Mouse (Mus musculus) T-helper 1 cell (primary cell): ENCODE results near the gene Cep295nl.

Experiments used
- in situ Hi-C: fragments of 300-600 bp; cut with MboI, MseI; formaldehyde crosslinking; loops from one replicate; pipeline ENCODE4 v1.15.1; 2025; ENCODE audit warnings: high pct_unique_total_duplicates

Gene Cep295nl

GRCm38 (mm10) chr11:118355640-118356039 lies 13.3 kb upstream of the Cep295nl start, which contains the start of gene Timp2:
Timp2 (minus strand) TSS chr11:118355740.
- in situ Hi-C loops, result no loop called here

- in situ Hi-C loops, result no loop called here
Observed at GRCm38 (mm10) chr11:118355205-118355604, 12.9 kb upstream of the Cep295nl start.

DNA sequence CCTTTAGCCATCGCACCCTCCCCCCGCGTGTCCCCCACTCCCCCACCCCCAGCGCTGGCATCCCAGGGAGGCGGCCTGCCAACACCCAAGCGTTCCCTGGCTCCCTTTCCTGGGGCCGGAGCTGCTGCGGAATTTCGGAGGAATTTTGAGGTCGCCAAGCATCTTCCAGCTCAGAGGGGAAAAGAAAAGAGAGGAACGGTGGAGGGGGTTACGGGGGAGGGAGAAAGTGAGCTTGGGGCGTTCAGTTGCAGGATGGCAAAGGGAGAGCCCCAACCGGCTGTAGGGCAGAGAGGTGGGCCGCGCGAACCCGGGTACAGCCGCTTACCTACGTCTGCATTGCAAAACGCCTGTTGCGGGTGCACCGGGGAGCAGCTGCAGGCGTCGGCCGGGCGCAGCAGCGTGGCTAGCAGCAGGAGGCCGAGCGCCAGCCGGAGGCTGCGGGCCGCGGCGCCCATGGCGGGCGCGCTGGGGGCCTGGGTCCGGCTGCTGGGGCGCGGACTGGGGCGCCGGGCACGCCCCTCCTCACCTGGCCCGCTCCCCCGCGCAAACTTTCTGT lies 12.4 kb upstream of the Cep295nl start:
- in situ Hi-C loops, result no loop called here

DNA sequence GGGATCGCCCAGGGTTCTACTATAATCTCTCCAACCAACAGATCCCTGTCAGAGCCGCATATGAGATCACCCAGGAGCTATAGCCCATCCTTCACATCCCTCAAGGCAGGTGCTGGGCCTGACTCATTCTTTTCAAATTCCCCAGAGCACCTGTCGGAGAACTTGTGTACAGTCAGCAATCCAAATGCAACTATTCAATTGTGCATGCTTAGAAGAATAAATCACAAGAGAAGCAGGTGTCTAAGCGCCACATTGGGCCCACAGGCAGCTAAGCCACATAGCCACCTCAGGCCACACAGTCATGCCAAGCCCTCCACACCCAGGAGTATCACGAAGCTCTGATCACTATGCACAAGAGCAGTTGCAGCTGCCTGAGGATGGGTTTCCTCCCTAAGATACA lies 7.2 kb upstream of the Cep295nl start:
- in situ Hi-C loops, result loop anchor here (10.0 kb wide), 1 partner anchor 1045 kb away; no protein-coding TSS in a partner anchor

DNA sequence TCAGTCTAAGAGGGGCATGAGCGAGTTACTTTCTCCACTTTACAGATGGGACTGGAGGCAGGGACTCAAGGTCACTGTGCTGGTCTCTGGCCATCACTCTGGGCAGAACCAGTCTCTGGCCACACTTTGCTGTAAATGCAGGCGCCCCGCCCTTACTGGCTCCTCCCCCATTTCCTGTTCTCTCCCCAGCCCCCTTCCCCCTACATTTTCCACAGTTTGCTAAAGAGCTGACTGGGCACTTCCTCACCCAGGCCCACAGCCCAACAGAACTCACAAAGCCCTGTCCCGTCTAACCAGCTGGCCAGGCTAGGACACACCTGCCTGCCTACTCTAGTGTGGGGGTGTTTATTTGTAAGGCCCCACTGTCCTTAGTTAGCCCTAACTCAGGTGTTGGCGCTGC lies 6.6 kb upstream of the Cep295nl start:
- in situ Hi-C loops, result loop anchor here (10.0 kb wide), 1 partner anchor 1044 kb away; no protein-coding TSS in a partner anchor

GRCm38 (mm10) chr11:118348419-118348818 lies 6.1 kb upstream of the Cep295nl start:
- in situ Hi-C loops, result loop anchor here (10.0 kb wide), 1 partner anchor 1044 kb away; no protein-coding TSS in a partner anchor

GRCm38 (mm10) chr11:118347911-118348310 lies 5.6 kb upstream of the Cep295nl start:
- in situ Hi-C loops, result loop anchor here (10.0 kb wide), 1 partner anchor 1043 kb away; no protein-coding TSS in a partner anchor

DNA sequence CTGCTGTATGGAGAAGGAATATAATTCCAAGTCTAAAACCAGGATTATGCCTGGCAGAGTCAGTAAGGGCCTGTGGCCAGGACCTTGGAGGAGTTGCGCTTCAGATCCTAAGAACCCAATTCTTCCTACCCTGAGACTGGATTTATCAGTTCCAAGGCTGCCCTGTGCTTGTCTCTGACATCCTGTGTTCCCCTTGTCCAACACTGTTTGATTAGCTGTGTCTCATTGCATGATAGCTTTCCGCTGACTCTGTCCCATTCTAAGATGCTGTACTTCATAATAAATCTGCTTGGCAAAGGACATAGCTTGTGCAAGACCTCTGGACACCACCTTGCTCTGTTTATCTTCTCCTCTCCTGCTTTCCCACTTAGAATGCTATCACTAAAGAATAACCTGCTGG lies 5.1 kb upstream of the Cep295nl start:
- in situ Hi-C loops, result loop anchor here (10.0 kb wide), 1 partner anchor 1043 kb away; no protein-coding TSS in a partner anchor

- in situ Hi-C loops, result loop anchor here (10.0 kb wide), 1 partner anchor 1042 kb away; no protein-coding TSS in a partner anchor
Observed at GRCm38 (mm10) chr11:118346395-118347096, 4.2 kb upstream of the Cep295nl start.

DNA sequence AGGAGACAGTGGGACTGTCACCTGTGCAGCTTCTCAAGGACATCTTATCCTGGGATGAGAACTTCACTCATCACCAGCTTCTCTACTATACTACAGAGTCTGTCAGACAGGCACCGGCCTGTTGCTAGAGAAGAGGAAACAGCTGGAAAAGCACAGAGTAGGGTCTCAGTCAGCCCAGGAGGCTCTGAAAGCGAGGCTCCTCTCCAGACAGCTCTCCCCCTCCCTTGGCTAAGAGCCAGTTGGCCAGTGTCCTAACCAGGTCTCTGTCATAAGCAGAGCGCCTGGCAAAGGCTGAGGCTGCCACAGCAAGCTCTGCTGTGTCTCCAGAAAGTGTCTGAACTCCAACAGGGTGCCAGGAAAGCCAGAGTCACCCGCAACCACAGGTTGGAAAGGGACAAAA lies 3.4 kb upstream of the Cep295nl start:
- in situ Hi-C loops, result loop anchor here (10.0 kb wide), 1 partner anchor 1041 kb away; no protein-coding TSS in a partner anchor

DNA sequence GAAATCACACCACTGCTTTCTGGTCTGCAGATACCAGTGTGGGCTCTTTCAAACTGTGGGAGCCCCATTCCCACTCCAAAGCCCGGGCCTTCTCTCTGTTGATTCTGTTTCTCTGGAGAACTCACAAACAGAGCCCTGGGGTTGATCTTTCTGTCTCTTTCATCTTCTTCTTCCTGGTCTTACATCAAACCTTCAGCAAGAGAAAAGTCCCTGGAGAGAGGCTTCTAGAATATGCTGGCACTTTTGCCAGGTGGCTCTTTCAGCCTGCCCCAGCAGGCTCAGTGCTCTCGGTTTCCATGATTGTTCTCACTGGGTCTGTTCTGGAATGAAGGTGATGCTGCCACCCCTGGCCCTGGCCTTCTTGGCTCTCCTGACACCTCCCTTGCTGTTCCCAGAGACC lies 1.3 kb upstream of the Cep295nl start:
- in situ Hi-C loops, result loop anchor here (10.0 kb wide), 1 partner anchor 1039 kb away; no protein-coding TSS in a partner anchor

- in situ Hi-C loops, result no loop called here
Observed at GRCm38 (mm10) chr11:118337491-118338168, 4.7 kb downstream of the Cep295nl start.

- in situ Hi-C loops, result no loop called here
Observed at GRCm38 (mm10) chr11:118333431-118333830, 8.9 kb downstream of the Cep295nl start.

- in situ Hi-C loops, result no loop called here
Observed at GRCm38 (mm10) chr11:118332376-118332775, 9.9 kb downstream of the Cep295nl start.

- in situ Hi-C loops, result no loop called here
Observed at GRCm38 (mm10) chr11:118330777-118331176, 11.5 kb downstream of the Cep295nl start.

- in situ Hi-C loops, result no loop called here
Observed at GRCm38 (mm10) chr11:118330361-118330760, 11.9 kb downstream of the Cep295nl start.

DNA sequence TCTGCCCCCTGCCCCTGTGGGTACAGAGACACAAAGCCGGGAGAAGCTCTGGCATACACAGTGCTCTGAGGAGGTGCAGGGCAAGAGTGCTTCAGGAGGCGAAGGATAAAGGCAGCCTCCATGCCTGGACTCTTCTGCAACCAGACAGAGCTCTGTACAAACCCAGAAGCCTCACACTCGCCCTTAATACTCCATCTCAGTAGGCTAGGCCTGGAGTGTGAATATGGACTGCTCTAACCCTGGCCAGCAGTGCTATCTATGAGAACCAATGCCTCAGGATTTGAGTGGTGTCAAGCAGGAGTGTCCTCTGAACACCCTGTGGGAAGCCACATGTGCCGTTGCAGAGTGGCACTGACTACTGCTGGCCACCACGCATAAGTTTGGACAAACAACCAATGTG lies 13.4 kb downstream of the Cep295nl start:
- in situ Hi-C loops, result loop anchor here (10.0 kb wide), 1 partner anchor 46 kb away; no protein-coding TSS in a partner anchor

DNA sequence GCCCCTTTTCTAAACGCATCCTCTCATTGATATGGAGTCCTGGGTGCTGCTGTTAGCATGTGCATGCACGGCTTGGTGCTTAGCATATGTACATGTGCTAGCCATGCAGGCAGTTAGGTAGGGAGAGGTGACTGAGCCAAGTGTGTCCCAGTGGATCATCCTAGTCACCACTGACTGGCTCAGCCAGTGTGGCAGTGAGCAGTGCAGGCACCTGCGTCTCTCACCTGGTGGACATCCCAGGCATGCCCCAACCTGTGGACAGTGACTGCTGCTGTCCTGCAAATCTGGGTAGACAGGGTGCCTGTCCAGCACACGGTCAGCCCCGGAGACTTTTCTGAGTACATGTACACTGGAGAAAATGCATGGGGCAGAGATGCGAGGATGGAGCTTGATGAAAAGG lies 13.8 kb downstream of the Cep295nl start:
- in situ Hi-C loops, result loop anchor here (10.0 kb wide), 1 partner anchor 46 kb away; no protein-coding TSS in a partner anchor

DNA sequence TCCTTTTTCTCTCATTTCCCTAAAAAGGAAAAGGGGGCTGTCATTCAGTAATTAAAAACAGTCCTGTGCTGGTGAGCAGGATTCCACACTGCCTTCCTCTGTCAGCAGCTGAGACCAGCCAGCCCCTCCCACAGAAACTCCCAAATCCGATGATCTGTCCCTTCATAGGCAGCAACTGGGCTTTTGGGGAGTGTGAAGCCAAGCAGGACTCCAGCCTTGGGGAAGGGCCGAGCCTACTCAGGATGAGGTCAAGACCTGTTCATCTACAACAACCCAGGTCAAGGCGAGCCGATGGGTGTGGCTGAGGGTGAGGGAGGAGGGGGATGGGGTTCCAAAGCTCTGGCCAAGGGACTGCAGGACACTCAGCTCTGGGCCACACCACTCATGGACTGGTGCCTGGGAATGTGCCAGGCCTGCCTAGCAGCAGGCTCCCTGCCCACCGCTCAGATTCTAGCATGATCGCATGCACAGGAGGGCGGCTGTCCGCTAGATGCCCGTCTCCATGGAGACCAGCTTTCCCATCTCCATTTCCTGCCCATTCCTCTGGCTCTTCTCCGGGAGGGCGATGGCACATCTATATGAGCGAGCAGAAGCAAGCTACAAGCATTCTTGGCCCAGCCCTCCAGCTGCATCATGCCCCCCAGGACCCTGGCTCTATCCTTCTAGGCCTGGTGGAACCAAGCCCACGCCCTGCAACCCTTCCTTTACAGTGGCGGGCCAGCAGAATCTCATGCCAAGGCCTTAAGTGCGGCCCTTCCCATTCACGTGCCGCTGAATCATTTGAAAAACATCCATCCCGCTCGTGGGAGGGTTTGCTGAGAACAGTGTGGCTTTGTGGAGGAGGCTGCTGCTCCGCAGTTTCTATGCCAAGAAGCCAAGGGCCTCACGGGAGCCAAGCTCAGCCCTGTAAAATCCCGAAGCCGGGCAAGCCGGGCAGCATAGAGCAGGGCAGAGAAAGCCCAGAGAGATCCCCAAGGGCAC lies 15.0 kb downstream of the Cep295nl start:
- in situ Hi-C loops, result loop anchor here (10.0 kb wide), 1 partner anchor 48 kb away; no protein-coding TSS in a partner anchor

DNA sequence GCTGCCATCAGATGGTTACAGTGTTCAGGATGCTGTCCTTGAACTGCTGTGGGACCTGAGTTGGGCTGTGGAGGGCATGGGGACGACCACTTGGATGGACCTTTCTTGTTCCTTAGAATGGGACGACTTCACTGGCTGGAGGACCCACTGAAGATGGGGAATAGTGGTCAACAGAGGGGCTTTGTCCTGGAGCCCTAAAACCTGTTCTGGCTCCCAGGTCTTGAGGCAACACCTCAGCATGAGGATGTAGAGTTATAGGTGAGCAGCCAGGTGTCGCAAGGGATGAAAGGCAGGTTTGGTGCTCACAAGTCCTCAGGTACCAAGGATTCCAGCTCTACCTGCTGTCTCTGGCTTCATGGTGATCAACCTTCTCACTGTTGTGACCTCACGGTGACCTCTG lies 15.8 kb downstream of the Cep295nl start:
- in situ Hi-C loops, result loop anchor here (10.0 kb wide), 1 partner anchor 48 kb away; no protein-coding TSS in a partner anchor

GRCm38 (mm10) chr11:118324541-118324940 lies 17.8 kb downstream of the Cep295nl start:
- in situ Hi-C loops, result loop anchor here (10.0 kb wide), 1 partner anchor 50 kb away; no protein-coding TSS in a partner anchor
